Mouse (Mus musculus): ENCODE data around the gene Pdcd10. TPM values are rescaled to one million over a fixed set of nuclear protein-coding genes. Genes with fewer than 3 reads are reported as not detected.

The Pdcd10 gene
- polyA plus RNA-seq, 1 experiment from 2014 or later, result 106 TPM

DNA sequence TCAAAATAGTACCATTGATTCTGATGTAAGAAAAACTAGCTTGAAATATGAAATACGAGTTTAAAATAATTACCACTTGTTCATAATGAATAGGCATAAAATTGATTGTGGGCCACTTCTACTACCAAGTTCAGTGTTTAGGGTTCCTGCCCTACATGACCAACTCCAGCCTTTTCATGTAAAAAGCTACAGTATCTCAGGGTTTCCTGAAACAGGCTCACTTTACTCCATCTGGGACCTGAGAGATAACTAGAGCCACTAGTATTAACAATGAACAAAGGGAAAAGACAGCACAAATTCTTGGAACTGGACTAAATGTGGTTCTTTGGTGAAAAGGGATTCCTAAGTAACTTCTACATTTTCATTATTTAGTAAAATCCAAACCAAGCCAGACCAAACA lies 12.4 kb downstream of the Pdcd10 start:
- DNase-seq (ENCODE audit: low spot score) (no peak), ATAC-seq (no peak)
- no peaks in the 10 kb centered on the region for H3K27me3 ChIP-seq (replicated peaks; ENCODE audit: control insufficient read depth, insufficient read depth, low read length)
- no peaks in the 10 kb centered on the region for H3K4me1 ChIP-seq (ENCODE audit: control insufficient read depth, insufficient read depth, low read length)
- H3K4me2 ChIP-seq (ENCODE audit: low read length), result no peak overlapping the region
- no peak overlapping the region for H3K4me3 ChIP-seq (ENCODE audit: low read depth, low read length)
- peaks cover 4% of the 10 kb centered on the region; the same call in 1 of the 2 replicates for H3K36me3 ChIP-seq (ENCODE audit: control insufficient read depth, insufficient read depth, low read length)
- no peak overlapping the region for H3K9ac ChIP-seq (ENCODE audit: low read length)
- H3K9me3 ChIP-seq (replicated peaks; ENCODE audit: control insufficient read depth, low read length), result no peaks in the 10 kb centered on the region
- 95% methylated on average over 1 of the region's 1 CpGs for whole genome bisulfite sequencing
- no peak overlapping the region for H3K27ac ChIP-seq (ENCODE audit: low read depth, low read length)

DNA sequence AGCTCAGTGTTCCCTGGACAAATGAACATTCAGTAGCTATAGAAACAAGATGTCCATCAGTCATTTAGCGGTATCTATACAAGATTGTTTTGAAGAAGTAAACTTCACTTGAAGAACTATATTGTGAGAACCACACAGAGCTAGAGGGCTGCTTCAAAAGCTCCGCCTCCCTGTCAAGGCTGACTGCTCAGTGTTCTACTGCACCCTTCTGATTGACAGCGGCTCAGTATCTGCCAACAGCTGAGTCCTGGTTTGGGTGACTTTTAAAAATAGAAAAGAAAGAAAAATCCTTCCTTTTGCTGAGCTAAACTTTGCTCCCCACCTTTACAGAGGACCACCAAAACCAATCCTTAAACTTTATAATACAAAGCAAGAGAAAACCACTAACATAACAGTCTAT lies 13.8 kb downstream of the Pdcd10 start:
- Histone ChIP-seq H3K27me3 (replicated peaks; ENCODE audit: control insufficient read depth, insufficient read depth, low read length) (no peaks in the 10 kb centered on the region), H3K9me3 (replicated peaks; ENCODE audit: control insufficient read depth, low read length) (no peaks in the 10 kb centered on the region), H3K4me1 (ENCODE audit: control insufficient read depth, insufficient read depth, low read length) (no peaks in the 10 kb centered on the region), H3K4me2 (ENCODE audit: low read length) (no peak overlapping the region), H3K36me3 (ENCODE audit: control insufficient read depth, insufficient read depth, low read length) (peaks cover 9% of the 10 kb centered on the region; the same call in 1 of the 2 replicates), H3K9ac (ENCODE audit: low read length) (no peak overlapping the region), H3K27ac (ENCODE audit: low read depth, low read length) (no peak overlapping the region), H3K4me3 (ENCODE audit: low read depth, low read length) (no peak overlapping the region)
- WGBS, result 60% methylated on average over 3 of the region's 3 CpGs
- DNase-seq (ENCODE audit: low spot score), result no peak
- ATAC-seq, result no peak

DNA sequence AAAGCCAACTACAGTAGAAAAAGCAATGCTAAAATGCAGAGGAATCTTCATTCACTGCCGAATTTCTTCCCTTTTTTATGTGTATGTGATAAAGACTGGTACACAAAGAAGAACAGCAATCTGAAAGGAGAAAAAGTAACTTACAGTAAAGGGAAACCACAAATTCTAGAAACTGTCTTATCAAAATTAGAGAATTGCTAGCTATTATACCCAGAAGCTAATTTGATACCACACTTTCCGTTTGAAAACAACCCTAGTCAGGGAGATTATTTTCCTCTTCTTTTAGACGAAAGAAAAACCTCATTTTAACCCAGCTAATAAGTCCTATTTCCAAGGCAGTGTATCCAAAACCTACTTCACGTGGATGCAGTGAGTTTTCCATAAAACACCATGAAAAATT lies 15.4 kb downstream of the Pdcd10 start:
- Histone ChIP-seq H3K9me3 (replicated peaks; ENCODE audit: control insufficient read depth, low read length) (no peaks in the 10 kb centered on the region), H3K27ac (ENCODE audit: low read depth, low read length) (no peak overlapping the region), H3K27me3 (replicated peaks; ENCODE audit: control insufficient read depth, insufficient read depth, low read length) (no peaks in the 10 kb centered on the region), H3K36me3 (ENCODE audit: control insufficient read depth, insufficient read depth, low read length) (peaks cover 13% of the 10 kb centered on the region; the same call in 1 of the 2 replicates), H3K4me3 (ENCODE audit: low read depth, low read length) (no peak overlapping the region), H3K4me2 (ENCODE audit: low read length) (no peak overlapping the region), H3K4me1 (ENCODE audit: control insufficient read depth, insufficient read depth, low read length) (no peaks in the 10 kb centered on the region), H3K9ac (ENCODE audit: low read length) (no peak overlapping the region)
- ATAC-seq (no peak), DNase-seq (ENCODE audit: low spot score) (no peak)
- 82% methylated on average over 4 of the region's 4 CpGs for WGBS

- H3K27ac ChIP-seq (ENCODE audit: low read depth, low read length), result no peak overlapping the region
- H3K4me1 ChIP-seq (ENCODE audit: control insufficient read depth, insufficient read depth, low read length), result no peaks in the 10 kb centered on the region
- peaks cover 9% of the 10 kb centered on the region for H3K36me3 ChIP-seq (ENCODE audit: control insufficient read depth, insufficient read depth, low read length)
- H3K4me3 ChIP-seq (ENCODE audit: low read depth, low read length), result no peak overlapping the region
- no peak overlapping the region for H3K4me2 ChIP-seq (ENCODE audit: low read length)
- no peak overlapping the region for H3K9ac ChIP-seq (ENCODE audit: low read length)
- DNase-seq (ENCODE audit: low spot score) (no peak), ATAC-seq (no peak)
- H3K9me3 ChIP-seq (replicated peaks; ENCODE audit: control insufficient read depth, low read length), result no peaks in the 10 kb centered on the region
- no peaks in the 10 kb centered on the region for H3K27me3 ChIP-seq (replicated peaks; ENCODE audit: control insufficient read depth, insufficient read depth, low read length)
- 90% methylated on average over 3 of the region's 3 CpGs for WGBS
These were observed 22.4 kb downstream of the Pdcd10 start for GRCm38 (mm10) chr3:75534045-75534834.

DNA sequence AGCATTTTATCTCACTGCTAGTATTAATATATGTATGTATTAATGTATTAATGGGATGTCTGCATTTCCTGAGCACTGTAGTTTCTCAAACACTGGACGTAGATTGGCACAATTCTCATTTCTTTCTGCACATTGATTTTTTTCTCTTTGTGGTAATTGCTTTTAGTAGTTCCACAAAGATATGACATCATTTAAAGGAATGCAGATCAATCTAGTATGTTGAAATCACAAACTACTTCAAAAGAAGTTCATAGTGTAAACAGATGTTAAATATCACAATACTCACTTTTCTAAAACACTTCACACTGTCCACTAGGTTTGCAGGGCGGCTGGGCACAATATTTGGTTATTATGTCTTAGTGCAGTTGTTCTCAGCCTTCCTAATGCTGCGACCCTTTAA lies 25.6 kb downstream of the Pdcd10 start:
- WGBS, result 86% methylated on average over 3 of the region's 3 CpGs
- Histone ChIP-seq H3K27ac (ENCODE audit: low read depth, low read length) (no peak overlapping the region), H3K36me3 (ENCODE audit: control insufficient read depth, insufficient read depth, low read length) (peaks cover 14% of the 10 kb centered on the region), H3K9me3 (replicated peaks; ENCODE audit: control insufficient read depth, low read length) (no peaks in the 10 kb centered on the region), H3K27me3 (replicated peaks; ENCODE audit: control insufficient read depth, insufficient read depth, low read length) (no peaks in the 10 kb centered on the region), H3K9ac (ENCODE audit: low read length) (no peak overlapping the region), H3K4me2 (ENCODE audit: low read length) (no peak overlapping the region), H3K4me1 (ENCODE audit: control insufficient read depth, insufficient read depth, low read length) (no peaks in the 10 kb centered on the region), H3K4me3 (ENCODE audit: low read depth, low read length) (no peak overlapping the region)
- DNase-seq (ENCODE audit: low spot score) (no peak), ATAC-seq (no peak)

DNA sequence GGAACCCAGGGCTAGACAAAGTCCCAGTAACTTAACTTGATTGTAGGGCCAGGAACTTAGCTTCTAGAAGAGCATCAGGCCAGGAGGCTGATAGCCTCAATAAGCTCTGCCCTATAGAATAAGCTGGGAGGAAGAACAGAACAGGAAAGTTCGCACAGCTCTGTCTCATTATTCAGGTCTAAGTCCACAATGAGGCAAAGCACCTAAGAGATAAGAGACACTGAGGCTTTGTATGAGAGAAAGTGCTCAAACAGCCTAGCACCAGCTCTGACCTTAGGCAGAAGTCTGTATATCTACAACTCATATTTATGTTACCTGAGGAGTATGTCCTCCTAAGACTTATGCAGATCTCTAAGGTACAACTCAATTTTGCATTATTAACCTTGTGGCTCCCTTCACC lies 34.1 kb downstream of the Pdcd10 start:
- Histone ChIP-seq H3K27me3 (replicated peaks; ENCODE audit: control insufficient read depth, insufficient read depth, low read length) (no peaks in the 10 kb centered on the region), H3K4me1 (ENCODE audit: control insufficient read depth, insufficient read depth, low read length) (no peaks in the 10 kb centered on the region), H3K9ac (ENCODE audit: low read length) (no peak overlapping the region), H3K27ac (ENCODE audit: low read depth, low read length) (no peak overlapping the region), H3K9me3 (replicated peaks; ENCODE audit: control insufficient read depth, low read length) (no peaks in the 10 kb centered on the region), H3K36me3 (ENCODE audit: control insufficient read depth, insufficient read depth, low read length) (peaks cover 32% of the 10 kb centered on the region; the same call in 1 of the 2 replicates), H3K4me3 (ENCODE audit: low read depth, low read length) (no peak overlapping the region), H3K4me2 (ENCODE audit: low read length) (no peak overlapping the region)
- DNase-seq (ENCODE audit: low spot score) (no peak), ATAC-seq (no peak)
- 94% methylated on average over 1 of the region's 1 CpGs for WGBS

GRCm38 (mm10) chr3:75521314-75521713 lies 35.3 kb downstream of the Pdcd10 start:
- peaks cover 20% of the 10 kb centered on the region; the same call in 1 of the 2 replicates for H3K36me3 ChIP-seq (ENCODE audit: control insufficient read depth, insufficient read depth, low read length)
- H3K9ac ChIP-seq (ENCODE audit: low read length), result no peak overlapping the region
- H3K4me1 ChIP-seq (ENCODE audit: control insufficient read depth, insufficient read depth, low read length), result no peaks in the 10 kb centered on the region
- DNase-seq (ENCODE audit: low spot score), result no peak
- WGBS, result 55% methylated on average over 2 of the region's 2 CpGs
- H3K27ac ChIP-seq (ENCODE audit: low read depth, low read length), result no peak overlapping the region
- no peaks in the 10 kb centered on the region for H3K27me3 ChIP-seq (replicated peaks; ENCODE audit: control insufficient read depth, insufficient read depth, low read length)
- H3K4me2 ChIP-seq (ENCODE audit: low read length), result no peak overlapping the region
- no peak for ATAC-seq
- no peak overlapping the region for H3K4me3 ChIP-seq (ENCODE audit: low read depth, low read length)
- H3K9me3 ChIP-seq (replicated peaks; ENCODE audit: control insufficient read depth, low read length), result no peaks in the 10 kb centered on the region

- Histone ChIP-seq H3K27me3 (replicated peaks; ENCODE audit: control insufficient read depth, insufficient read depth, low read length) (no peaks in the 10 kb centered on the region), H3K9me3 (replicated peaks; ENCODE audit: control insufficient read depth, low read length) (no peaks in the 10 kb centered on the region), H3K4me3 (ENCODE audit: low read depth, low read length) (no peak overlapping the region), H3K9ac (ENCODE audit: low read length) (no peak overlapping the region), H3K27ac (ENCODE audit: low read depth, low read length) (no peak overlapping the region), H3K4me2 (ENCODE audit: low read length) (no peak overlapping the region), H3K4me1 (ENCODE audit: control insufficient read depth, insufficient read depth, low read length) (no peaks in the 10 kb centered on the region), H3K36me3 (ENCODE audit: control insufficient read depth, insufficient read depth, low read length) (peaks cover 20% of the 10 kb centered on the region; the same call in 1 of the 2 replicates)
- ATAC-seq (peak; percentile 70; the same call in 1 of the 2 replicates), DNase-seq (ENCODE audit: low spot score) (peak; percentile 42)
- 78% methylated on average over 7 of the region's 7 CpGs for WGBS
These were observed 38.9 kb downstream of the Pdcd10 start for GRCm38 (mm10) chr3:75517631-75518250.
